Mouse (Mus musculus) left cerebral cortex, adult 2 months (tissue): ENCODE data around the gene Fubp3. TPM values are rescaled to one million over a fixed set of nuclear protein-coding genes. Genes with fewer than 3 reads are reported as not detected.

Experiments used
- DNase-seq, 2 experiments: peaks; one replicate each; pipeline ENCODE4 v3.0.0; 2021 to 2022; ENCODE audit warnings: low spot score in 2 of 2, mixed read lengths in 1 of 2; ENCODE audit errors: extremely low spot score in 1 of 2
- H3K27ac ChIP-seq: fragments of 200-600 bp; 2 replicates; pipeline ENCODE4 v1.8.1; 2022
- H3K4me3 ChIP-seq: fragments of 200-600 bp; 2 replicates; pipeline ENCODE4 v1.8.1; 2022
- CTCF ChIP-seq: fragments of 200-600 bp; IDR thresholded peaks from 2 replicates; pipeline ENCODE4 v1.8.1; 2022; ENCODE audit warnings: antibody characterized with exemption, mild to moderate bottlenecking, moderate library complexity
- intact Hi-C: fragments of 180-260 bp; cut with DNase I; formaldehyde crosslinking; loops from one replicate; pipeline ENCODE4 v1.15.1; 2025
- total RNA-seq, 2 experiments: library from RNA; stranded (reverse); gene quantifications; 2 replicates each; pipeline ENCODE4 v1.2.3; 2021

Gene Fubp3
- total RNA-seq, 2 experiments from 2014 or later: 39.2 to 42.2 TPM

- H3K4me3 ChIP-seq: peak overlapping the region; percentile 82
- peak; percentile 10 to 18 for DNase-seq
- TF ChIP-seq CTCF: no peak
- H3K27ac ChIP-seq: peak overlapping the region; percentile 87
- intact Hi-C loops: loop anchor here (1.0 to 5.0 kb wide), 2 partner anchors 76 to 81 kb away; no protein-coding TSS in a partner anchor
These were observed 624 bp downstream of the Fubp3 start for GRCm38 (mm10) chr2:31572915-31573635.

GRCm38 (mm10) chr2:31581617-31582016 is 9.2 kb downstream of the Fubp3 start:
- Histone ChIP-seq H3K27ac (no peak overlapping the region), H3K4me3 (no peak overlapping the region)
- intact Hi-C loops: no loop called here
- TF ChIP-seq CTCF: no peak
- DNase-seq: no peak

- DNase-seq: no peak
- H3K4me3 ChIP-seq: no peak overlapping the region
- H3K27ac ChIP-seq: no peak overlapping the region
- no peak for TF ChIP-seq CTCF
- intact Hi-C loops: no loop called here
These were observed 19.5 kb downstream of the Fubp3 start for GRCm38 (mm10) chr2:31591799-31592484.

- no peak for DNase-seq
- TF ChIP-seq CTCF: no peak
- intact Hi-C loops: no loop called here
- no peak overlapping the region for H3K27ac ChIP-seq
- no peak overlapping the region for H3K4me3 ChIP-seq
These were observed 35.1 kb downstream of the Fubp3 start for GRCm38 (mm10) chr2:31607555-31607954.

GRCm38 (mm10) chr2:31609859-31610261 is 37.4 kb downstream of the Fubp3 start:
- TF ChIP-seq CTCF: peak; percentile 8
- intact Hi-C loops: no loop called here
- H3K4me3 ChIP-seq: no peak overlapping the region
- no peak overlapping the region for H3K27ac ChIP-seq
- no peak for DNase-seq

GRCm38 (mm10) chr2:31610922-31611321 is 38.5 kb downstream of the Fubp3 start:
- TF ChIP-seq CTCF: no peak
- intact Hi-C loops: no loop called here
- Histone ChIP-seq H3K4me3 (no peak overlapping the region), H3K27ac (no peak overlapping the region)
- no peak for DNase-seq

GRCm38 (mm10) chr2:31611400-31611799 is 38.9 kb downstream of the Fubp3 start:
- intact Hi-C loops: no loop called here
- Histone ChIP-seq H3K27ac (no peak overlapping the region), H3K4me3 (no peak overlapping the region)
- peak; percentile 32 for TF ChIP-seq CTCF
- DNase-seq: no peak

- TF ChIP-seq CTCF: no peak
- H3K27ac ChIP-seq: no peak overlapping the region
- DNase-seq: no peak
- intact Hi-C loops: no loop called here
- H3K4me3 ChIP-seq: no peak overlapping the region
These were observed 40.2 kb downstream of the Fubp3 start for GRCm38 (mm10) chr2:31612627-31613026.

GRCm38 (mm10) chr2:31613781-31614180 is 41.3 kb downstream of the Fubp3 start:
- no peak overlapping the region for H3K4me3 ChIP-seq
- no peak for DNase-seq
- TF ChIP-seq CTCF: no peak; the same call in 1 of the 2 replicates
- H3K27ac ChIP-seq: no peak overlapping the region
- intact Hi-C loops: no loop called here

GRCm38 (mm10) chr2:31618484-31619161 is 46.2 kb downstream of the Fubp3 start:
- no peak for DNase-seq
- no peak for TF ChIP-seq CTCF
- Histone ChIP-seq H3K4me3 (no peak overlapping the region), H3K27ac (no peak overlapping the region)
- intact Hi-C loops: no loop called here

- TF ChIP-seq CTCF: no peak
- intact Hi-C loops: no loop called here
- H3K4me3 ChIP-seq: no peak overlapping the region
- no peak for DNase-seq
- no peak overlapping the region for H3K27ac ChIP-seq
These were observed 46.8 kb downstream of the Fubp3 start for GRCm38 (mm10) chr2:31619208-31619607.

- no peak overlapping the region for H3K4me3 ChIP-seq
- H3K27ac ChIP-seq: no peak overlapping the region
- intact Hi-C loops: no loop called here
- no peak for DNase-seq
- TF ChIP-seq CTCF: no peak
These were observed 61.1 kb downstream of the Fubp3 start for GRCm38 (mm10) chr2:31633531-31633930.
